Mouse (Mus musculus) G1E (cell line): ENCODE results near the gene Dck.

ENCODE experiments used
- CTCF ChIP-seq: IDR thresholded peaks from 2 replicates; pipeline ENCODE4 v1.5.1; 2012; ENCODE audit warnings: low read depth, low read length, inconsistent platforms, mixed read lengths
- GATA1 ChIP-seq: IDR thresholded peaks from 2 replicates; pipeline ENCODE4 v1.6.1; 2012; ENCODE audit warnings: borderline replicate concordance, low read length, inconsistent platforms, mixed read lengths
- GATA2 ChIP-seq: IDR thresholded peaks from 2 replicates; pipeline ENCODE4 v1.6.1; 2012; ENCODE audit warnings: low read depth, low read length, inconsistent platforms, borderline replicate concordance
- POLR2AphosphoS5 ChIP-seq: IDR thresholded peaks from 2 replicates; pipeline ENCODE4 v1.6.1; 2012; ENCODE audit warnings: low read depth, low read length, inconsistent platforms; ENCODE audit not compliant: insufficient replicate concordance
- TAL1 ChIP-seq: conservative IDR thresholded peaks from 2 replicates; pipeline ENCODE4 v1.6.1; 2012; ENCODE audit warnings: low read depth, low read length, inconsistent platforms, mixed read lengths

GRCm38 (mm10) chr5:88764430-88764986 is 288 bp upstream of the Dck start:
- TF ChIP-seq CTCF (no peak), POLR2AphosphoS5 (no peak), GATA1 (no peak), GATA2 (no peak), TAL1 (no peak)
